Mouse (Mus musculus) activated CD4-positive, CD25-positive, alpha-beta regulatory T cell, adult 4 months (primary cell): ENCODE results near the gene Gm3194. TPM values are rescaled to one million over a fixed set of nuclear protein-coding genes. Genes with fewer than 3 reads are reported as not detected.
"Not testable (repeated sequence)": the region's sequence is repeated elsewhere in the genome, so short reads cannot be mapped to it uniquely, and the experiment has no call there.

Experiments
- ATAC-seq: one replicate; pipeline ENCODE4 v1.8.0; 2017
- polyA plus RNA-seq, 2 experiments: library from polyadenylated mRNA; unstranded; fragments of 100-300 nt; shearing (Covaris generic); gene quantifications; one replicate each; pipeline ENCODE4 v1.2.1; 2017

The Gm3194 gene
- polyA plus RNA-seq: 1 to 10 TPM; 2.4 to 3.9 TPM

DNA sequence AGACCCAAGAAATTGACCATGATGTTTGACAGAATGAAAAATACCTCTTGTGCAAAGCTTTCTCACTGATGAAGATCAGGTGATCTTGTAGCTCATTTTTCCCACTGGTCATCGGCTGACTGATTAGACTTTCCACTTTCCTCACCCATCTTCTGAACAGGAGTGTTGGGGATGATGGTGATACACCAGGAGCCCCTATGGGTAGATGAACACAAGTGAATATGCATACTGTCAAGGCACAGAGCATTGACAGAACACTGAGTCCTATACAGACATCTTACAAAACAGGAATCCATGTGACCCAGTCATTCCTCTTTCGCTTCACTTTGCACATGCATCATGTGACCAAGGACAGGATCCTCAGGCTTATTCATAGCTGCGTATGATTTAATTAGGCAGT is at the start of gene Gm3194:
Gm3194 (minus strand) TSS at position 101 of the 400 bp plus-strand sequence.
- ATAC-seq: not testable (repeated sequence)

- not testable (repeated sequence) for ATAC-seq
Observed at GRCm38 (mm10) chr14:5501374-5501773, 46.1 kb upstream of the Gm3194 start, which contains the start of gene Gm3488. TSS of gene Gm3488 (plus strand) at chr14:5501674.

DNA sequence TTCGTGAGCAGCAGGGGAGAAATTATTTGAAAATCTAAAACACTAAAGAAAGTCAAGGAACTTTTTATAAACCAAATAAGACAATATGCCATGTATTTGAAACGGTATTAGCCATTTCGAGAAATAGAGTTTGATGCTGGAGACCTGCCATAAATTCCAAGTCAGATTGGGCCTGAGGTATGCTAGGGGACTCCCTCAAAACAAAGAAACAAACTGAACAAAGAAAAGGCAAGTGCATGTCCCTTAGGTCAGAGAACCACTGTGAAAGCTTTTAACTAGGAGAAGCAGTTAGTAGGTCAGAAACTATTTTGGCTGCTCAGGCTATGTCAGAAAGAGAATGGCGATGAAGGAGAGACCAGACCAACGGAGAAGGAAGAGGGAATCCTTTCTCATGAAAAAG is 28.6 kb upstream of the Gm3194 start, which contains the start of gene Gm3187:
Gm3187 (plus strand) TSS at position 301 of the 400 bp plus-strand sequence.
- ATAC-seq: not testable (repeated sequence)

GRCm38 (mm10) chr14:5477730-5478129 is 22.5 kb upstream of the Gm3194 start, which contains the start of gene Gm8246:
TSS of gene Gm8246 (minus strand) at chr14:5477830.
- ATAC-seq: not testable (repeated sequence)

- not testable (repeated sequence) for ATAC-seq
Observed at GRCm38 (mm10) chr14:5460469-5460868, 5.2 kb upstream of the Gm3194 start.

GRCm38 (mm10) chr14:5388949-5389348 is 66.3 kb downstream of the Gm3194 start, which contains the start of gene Gm3500:
TSS of gene Gm3500 (minus strand) at chr14:5389049.
- ATAC-seq: not testable (repeated sequence)

Other genes starting within 250 kb of the Gm3194 start
- gene Gm3526, start 194.9 kb downstream of the Gm3194 start, polyA plus RNA-seq: not detected
- gene Gm3542, start 120.5 kb downstream of the Gm3194 start, polyA plus RNA-seq: not detected
- 1 to 10 TPM; 3.8 to 4.4 TPM for gene Gm3500, start 66.4 kb downstream of the Gm3194 start, polyA plus RNA-seq
- gene Gm8246, start 22.4 kb upstream of the Gm3194 start, polyA plus RNA-seq: not detected
- gene Gm3187, start 28.7 kb upstream of the Gm3194 start, polyA plus RNA-seq: not detected
- 1 to 10 TPM; 4.4 to 6.6 TPM for gene Gm3488, start 46.2 kb upstream of the Gm3194 start, polyA plus RNA-seq
- not detected for gene Gm3532, start 83.0 kb upstream of the Gm3194 start, polyA plus RNA-seq
- not detected for gene Gm8265, start 177.6 kb upstream of the Gm3194 start, polyA plus RNA-seq
- gene Gm9603, start 232.0 kb upstream of the Gm3194 start, polyA plus RNA-seq: not detected